Mouse (Mus musculus): ENCODE data around the gene Arl4c.
"Not testable (repeated sequence)": the region's sequence is repeated elsewhere in the genome, so short reads cannot be mapped to it uniquely, and the experiment has no call there.

The Arl4c gene

GRCm38 (mm10) chr1:88655473-88656095 lies 46.4 kb downstream of the Arl4c start:
- no peak for DNase-seq (ENCODE audit: low spot score in 2 of 2)

DNA sequence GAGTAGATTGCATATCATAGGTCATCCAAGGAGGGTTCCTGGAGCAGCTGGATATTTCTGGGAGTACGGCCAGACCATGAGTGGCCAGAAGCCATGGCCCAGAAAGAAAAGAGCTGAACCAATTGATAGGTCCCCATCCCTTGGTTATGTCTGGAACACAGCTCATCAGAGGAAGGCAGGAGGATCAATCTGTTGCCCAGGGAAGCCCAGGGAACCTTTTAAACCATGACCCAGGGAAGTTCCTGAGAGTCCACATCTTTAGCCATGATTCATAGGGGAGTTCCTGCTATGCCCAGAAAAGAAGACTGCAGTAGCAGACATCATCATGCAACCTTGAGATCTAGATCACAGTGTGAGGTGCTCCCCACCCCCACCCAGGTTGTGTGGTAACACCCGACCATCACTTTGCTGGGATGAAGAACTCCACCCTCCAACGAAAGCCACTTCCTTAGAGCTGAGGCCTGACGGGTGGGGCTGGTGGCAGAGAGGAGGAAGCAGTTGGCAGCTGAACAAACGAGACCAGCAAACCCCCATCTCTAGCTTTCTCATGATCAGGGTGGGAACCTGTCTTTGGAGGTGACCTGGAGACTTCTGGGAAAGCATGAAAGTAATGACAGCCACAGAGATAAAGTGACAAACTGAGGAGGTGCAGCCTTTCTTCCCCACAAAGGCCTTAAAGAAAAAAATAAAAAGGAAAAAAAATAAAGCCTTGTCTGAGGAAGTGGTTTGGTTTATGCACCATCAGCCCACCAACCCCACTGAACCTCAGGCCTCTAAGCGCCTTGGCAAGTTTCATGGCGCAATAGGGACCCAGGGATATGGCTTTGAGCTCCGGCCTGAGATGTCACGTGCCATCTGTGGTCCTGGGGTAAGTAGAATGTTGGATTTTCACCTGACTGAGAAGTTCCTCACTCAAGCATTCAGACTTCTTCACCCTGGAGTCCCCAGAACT lies 47.2 kb downstream of the Arl4c start:
- DNase-seq (ENCODE audit: low spot score in 2 of 2): no peak

GRCm38 (mm10) chr1:88653614-88654520 lies 48.2 kb downstream of the Arl4c start:
- no peak for DNase-seq (ENCODE audit: low spot score in 2 of 2)

- no peak for DNase-seq (ENCODE audit: low spot score in 2 of 2)
Observed at GRCm38 (mm10) chr1:88652682-88653081, 49.3 kb downstream of the Arl4c start.

DNA sequence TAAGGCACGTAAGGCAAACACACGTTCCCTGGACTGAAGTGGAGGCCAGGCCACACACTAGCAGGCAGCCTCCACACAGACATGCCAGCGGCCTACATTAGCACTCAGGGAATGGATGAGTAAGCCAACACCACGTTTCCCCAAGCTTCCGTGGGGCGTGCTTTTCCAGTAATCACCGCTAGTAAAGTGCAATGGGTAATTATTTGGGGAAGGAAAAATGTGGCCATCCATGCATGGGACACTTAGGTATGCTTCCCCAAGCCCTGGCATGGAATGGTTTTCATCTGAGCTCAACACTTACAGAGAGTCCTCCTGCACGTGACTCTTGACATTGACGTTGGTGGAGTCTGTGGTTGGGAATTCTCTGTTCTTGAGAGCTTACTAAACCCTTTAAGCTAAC lies 50.4 kb downstream of the Arl4c start:
- DNase-seq (ENCODE audit: low spot score in 2 of 2): no peak

DNA sequence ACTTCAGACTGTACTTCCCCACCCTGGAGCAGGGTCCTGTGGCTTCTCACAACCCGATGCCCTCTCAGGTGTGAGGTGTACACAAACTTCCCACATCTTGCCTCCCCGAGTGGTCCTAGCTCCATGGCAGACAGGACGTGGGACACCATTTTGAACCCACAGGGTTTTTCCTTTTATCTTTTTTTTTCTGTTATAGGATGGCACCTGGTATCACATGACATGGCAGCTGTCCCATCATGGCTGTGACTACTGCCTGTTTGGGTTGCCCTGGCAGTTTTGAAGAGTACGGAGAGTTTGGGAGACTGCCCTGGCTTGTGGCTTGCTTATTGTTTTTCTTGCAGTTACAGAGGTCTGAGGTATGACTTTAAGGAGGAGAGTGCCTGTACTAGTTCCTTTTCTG lies 53.3 kb downstream of the Arl4c start:
- no peak for DNase-seq (ENCODE audit: low spot score in 2 of 2)

DNA sequence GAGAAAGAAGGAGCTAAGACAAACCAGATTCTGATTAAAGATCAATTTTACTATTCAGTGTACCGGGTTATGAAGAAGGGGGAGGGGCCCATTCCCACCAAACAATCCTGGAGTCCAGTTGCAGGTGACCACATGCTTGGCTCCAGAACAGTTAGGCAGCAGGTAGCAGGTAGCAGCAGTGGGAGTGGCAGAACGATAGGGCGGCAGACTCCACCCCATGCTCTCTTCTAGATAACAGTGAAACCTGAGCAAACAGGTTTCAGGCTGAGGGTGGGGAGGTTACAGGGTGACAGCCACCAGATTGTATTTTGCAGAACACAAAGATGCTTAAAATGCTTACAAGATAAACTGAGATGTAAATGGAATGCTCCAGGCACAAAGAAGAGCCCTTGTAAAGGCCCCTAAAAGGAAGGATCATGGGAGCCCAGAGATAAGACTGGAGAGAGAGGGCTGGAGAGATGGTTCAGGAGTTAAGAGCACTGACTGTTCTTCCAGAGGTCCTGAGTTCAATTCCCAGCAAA lies 56.4 kb downstream of the Arl4c start:
- no peak for DNase-seq (ENCODE audit: low spot score in 2 of 2)

DNA sequence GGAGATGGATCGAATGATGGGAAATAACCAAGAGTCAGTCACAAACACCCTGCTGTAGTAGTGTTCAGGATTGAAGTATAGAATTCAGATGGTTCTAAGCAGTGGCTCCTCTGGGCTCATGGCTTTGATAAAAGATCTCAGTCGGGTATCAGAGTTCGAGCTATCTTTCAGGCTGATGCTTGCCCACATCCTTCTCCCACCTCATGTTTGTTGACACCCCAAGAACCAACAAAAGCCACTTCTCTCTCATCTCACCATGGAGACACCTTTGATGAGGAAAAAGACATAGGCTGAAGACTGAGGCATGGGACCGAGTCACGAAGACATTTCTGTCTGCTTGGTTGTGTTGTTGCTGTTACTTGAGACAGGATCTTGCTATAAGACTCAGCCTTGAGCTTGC lies 57.6 kb downstream of the Arl4c start:
- DNase-seq (ENCODE audit: low spot score in 2 of 2): no peak

DNA sequence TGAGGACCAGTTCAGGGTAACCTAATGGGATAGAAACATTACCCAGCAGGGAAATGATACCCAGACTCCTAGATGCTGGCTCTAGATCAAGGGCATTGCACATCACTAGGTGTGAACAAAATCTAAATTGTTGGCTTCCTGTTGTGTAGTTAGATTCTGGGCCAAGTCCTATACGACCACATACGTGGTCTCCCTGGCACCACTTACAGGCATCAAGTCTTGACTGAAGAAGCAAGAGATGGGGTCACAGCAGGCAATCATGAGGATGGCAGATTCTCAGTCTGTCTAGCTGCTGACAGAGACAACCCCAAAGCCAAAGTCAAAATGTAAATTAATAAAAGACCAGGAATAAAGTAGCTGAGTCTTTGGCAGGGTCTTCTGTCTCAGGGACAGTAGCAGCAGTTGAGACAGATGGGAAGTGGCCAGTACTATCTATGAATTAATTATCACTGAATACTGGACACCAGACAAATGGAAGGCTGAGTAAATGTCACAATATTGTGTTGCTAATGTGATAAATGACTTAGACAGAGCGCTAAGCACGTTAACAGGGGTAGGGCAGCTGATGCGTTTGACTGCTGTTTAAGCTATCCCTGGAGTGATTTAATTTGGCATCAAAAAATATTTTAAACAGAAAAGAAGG lies 58.7 kb downstream of the Arl4c start:
- no peak for DNase-seq (ENCODE audit: low spot score in 2 of 2)

GRCm38 (mm10) chr1:88642735-88643134 lies 59.3 kb downstream of the Arl4c start:
- no peak for DNase-seq (ENCODE audit: low spot score in 2 of 2)

GRCm38 (mm10) chr1:88641678-88642215 lies 60.3 kb downstream of the Arl4c start:
- no peak for DNase-seq (ENCODE audit: low spot score in 2 of 2)

DNA sequence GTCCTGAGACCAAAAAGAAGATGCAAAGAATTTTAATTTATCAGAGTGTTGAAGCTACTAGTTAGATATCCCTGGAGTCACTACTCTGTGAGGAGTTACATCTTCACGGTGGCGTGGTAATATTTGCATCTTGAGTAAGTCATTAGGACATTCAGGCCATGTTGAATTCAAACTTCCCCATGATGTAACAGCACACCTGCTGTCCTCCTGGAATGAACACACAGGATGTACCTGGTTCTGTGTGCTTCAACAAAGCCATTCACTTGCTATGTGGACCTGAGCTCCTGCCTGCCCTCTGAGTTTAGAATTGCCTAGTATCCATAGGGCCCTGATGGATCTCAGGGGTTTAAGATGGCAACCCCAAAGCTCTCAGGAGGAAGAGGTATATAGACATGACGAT lies 60.8 kb downstream of the Arl4c start:
- no peak for DNase-seq (ENCODE audit: low spot score in 2 of 2)

DNA sequence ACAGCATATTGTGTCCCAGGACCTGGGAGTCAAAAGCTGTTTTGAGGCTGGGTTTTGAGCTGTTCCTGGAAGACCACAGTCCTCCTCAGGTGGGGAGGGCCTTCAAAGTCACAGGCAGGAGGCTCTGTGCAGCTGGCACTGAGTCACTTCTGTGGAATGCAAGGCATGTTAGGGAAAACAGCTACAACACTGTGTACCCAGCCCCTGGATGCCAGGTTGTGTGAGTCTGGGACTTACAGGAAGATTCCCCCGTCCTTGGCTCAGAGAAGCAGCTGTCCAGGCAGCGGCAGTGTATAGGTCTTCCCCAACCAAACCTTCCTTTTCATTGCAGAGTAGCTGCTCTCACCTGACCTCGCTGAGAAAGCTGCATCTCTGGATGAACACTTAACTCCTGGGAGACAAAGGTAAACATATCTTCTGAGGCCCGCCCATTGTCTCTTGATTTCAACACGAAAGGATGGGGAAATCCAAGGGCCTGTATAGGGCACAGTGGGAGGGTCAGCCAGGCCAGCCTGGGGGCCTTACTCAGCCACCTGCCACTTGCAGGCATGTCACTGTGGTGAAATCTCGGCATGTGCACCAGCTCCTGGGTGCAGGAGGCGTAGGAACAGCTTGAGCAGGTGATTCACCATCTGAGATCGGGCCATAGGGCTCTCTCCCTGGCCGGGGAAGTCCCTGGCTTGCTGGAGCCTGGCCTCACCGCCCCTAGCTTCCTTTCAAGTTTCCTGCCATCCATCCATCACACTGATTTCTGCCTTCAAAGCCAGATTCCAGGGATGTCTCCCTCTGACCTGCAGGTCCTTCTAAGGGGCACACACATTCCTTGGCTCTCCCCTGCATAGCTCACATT lies 62.4 kb downstream of the Arl4c start:
- no peak for DNase-seq (ENCODE audit: low spot score in 2 of 2)

DNA sequence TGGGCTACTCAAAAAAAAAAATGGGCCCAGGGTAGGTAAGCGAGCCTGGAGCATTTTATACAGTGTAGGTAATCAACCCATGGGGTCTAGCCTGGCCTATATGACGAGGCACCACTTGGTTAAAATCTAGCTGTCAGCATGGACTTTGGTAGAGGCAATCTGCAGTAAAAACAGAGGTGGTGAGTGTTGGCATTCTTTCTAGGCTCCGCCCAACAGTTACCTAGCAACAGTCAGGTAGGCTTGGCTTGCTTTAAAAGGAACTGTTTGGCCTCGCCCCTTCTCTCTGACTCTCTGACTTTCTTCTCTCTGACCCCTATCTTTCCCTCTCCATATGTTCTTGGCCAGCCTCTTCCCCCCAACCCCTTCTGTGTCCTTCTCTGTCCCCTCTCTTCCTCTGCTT lies 63.4 kb downstream of the Arl4c start:
- no peak for DNase-seq (ENCODE audit: low spot score in 2 of 2)

DNA sequence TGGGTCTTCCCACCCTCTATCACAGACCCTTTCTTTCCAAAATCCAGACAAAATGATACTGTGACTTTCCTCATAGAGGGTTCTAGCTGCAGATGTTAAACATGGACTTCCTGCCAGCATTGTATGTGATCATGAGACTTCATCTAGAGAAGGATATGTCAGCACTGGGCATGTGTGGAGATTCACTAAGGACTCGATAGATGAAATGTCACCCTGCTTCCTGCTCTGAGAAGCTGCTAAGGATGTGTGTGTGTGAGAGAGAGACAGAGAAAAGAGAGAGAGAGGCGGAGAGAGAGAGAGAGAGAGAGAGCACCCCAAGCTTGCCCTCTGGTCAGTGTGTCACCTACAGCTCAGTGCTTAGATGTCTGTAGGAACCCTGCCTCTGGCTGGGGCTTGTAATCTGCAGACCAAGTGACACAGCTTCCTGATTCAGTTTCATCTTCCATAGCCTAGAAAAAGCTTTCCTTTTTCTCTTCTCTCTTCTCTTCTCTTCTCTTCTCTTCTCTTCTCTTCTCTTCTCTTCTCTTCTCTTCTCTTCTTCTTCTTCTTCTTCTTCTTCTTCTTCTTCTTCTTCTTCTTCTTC lies 65.4 kb downstream of the Arl4c start:
- DNase-seq (ENCODE audit: low spot score in 2 of 2): not testable (repeated sequence)

- no peak for DNase-seq (ENCODE audit: low spot score in 2 of 2)
Observed at GRCm38 (mm10) chr1:88635659-88636058, 66.4 kb downstream of the Arl4c start.

DNA sequence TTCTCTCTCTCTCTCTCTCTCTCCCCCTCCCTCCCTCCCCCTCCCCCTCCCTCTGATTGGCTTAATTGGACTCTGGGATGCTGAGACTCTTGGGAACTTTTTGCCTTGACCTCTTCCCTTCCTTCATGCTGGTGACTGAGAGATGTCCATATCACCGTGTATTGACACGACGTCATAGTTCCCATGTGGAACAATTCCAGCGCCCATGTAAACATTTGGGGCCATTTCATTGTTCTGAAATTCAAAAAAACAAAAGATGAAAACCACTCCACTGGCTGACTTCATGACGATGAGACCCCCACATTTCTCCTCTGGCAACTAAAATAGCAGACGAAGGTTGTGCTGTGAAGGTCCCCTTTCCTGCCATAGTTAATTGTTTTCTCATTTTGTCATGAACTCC lies 69.2 kb downstream of the Arl4c start:
- no peak for DNase-seq (ENCODE audit: low spot score in 2 of 2)

DNA sequence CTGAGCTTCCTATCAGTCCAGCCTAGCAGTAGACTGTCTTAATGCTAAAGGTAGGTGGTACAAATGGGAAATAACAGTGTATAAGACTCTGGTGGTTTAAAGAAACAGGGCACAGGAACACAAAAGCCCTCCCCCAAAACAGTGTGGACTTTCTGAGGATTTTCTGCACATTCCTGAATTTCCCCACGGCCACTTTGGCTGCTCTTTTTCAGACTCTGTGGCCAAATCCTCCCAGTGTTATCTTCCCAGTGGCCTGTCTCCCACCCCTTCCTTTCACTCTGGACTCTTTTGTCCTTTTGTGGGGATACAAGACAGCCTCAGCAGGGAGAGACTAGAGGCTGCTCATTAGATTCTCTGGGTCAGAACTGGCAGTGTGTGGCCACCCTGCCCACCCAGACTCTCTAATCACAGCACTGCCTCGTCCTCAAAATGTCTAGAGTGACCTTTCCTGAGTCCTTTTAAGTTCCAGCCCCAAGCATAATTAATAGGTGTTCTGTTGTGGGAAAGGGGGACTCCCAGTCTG lies 72.0 kb downstream of the Arl4c start:
- DNase-seq (ENCODE audit: low spot score in 2 of 2): no peak

DNA sequence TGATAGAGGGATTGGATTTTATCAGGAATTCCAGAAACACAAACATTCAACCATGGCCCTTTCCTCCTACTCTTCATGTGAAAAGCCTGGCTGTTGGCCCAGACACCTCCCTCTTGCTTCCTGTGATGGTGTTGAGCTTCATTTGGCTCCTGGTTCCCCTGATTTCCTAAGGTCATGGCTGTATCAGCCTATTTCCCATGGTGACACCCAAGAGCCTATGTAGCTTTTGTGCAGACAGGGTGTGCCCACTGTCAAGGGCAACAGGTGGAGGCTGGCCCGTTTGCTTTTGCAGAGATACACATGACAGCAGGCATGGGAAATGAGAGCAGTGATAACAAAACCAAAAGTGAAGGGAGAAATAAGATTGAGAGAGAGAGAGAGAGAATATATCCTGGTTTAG lies 76.8 kb downstream of the Arl4c start:
- no peak for DNase-seq (ENCODE audit: low spot score in 2 of 2)

DNA sequence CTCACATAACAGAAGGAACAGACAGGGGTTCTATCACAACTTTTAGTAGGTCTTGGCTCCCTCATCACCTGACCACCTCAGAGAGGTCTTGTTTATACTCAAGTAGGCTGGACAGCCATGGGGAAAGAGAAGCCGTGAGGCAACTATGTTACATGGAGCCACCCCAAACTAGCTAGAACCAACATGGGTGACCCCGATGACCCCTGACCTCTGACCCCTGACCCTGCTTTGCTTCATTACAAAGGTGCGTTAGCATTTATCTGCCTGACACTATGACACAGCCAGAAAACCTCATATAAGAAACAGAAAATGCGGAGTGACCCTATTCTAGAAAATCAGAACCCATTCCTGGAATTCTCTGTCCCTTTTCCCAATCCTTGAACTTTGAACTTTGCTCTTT lies 77.6 kb downstream of the Arl4c start:
- DNase-seq (ENCODE audit: low spot score in 2 of 2): no peak
